ENCODE assay signal across 9 mouse cellular contexts in genomic region chr17:31074666-31075065, GRCm38 (mm10). TPM values are rescaled to one million over a fixed set of nuclear protein-coding genes. Genes with fewer than 3 reads are reported as not detected.
DNase-seq lines count a peak whose midpoint lies in the region; ATAC-seq and TF ChIP-seq lines count a peak whose summit lies in the region.
"Had no signal": no experiment of that assay in that cellular context is flagged by ENCODE, and none has a peak within 500 bp of the region (broad histone marks: within the 10 kb centered on the region; RNA-seq: fewer than 3 reads in every experiment).

No protein-coding gene starts in this region.

- no peak overlapping the region; the same call in 1 of the 2 replicates for H3K4me2 ChIP-seq in heart, embryonic 11.5 days
- H3K4me2 ChIP-seq in liver, embryonic 15.5 days: peak overlapping the region; percentile 87
- no peak overlapping the region for H3K4me2 ChIP-seq in intestine, embryonic 16.5 days (ENCODE audit: low read depth, low read length)

- H3K36me3 ChIP-seq in heart, embryonic 11.5 days (ENCODE audit: control insufficient read depth, insufficient read depth, low read length): no peaks in the 10 kb centered on the region
- H3K36me3 ChIP-seq in liver, embryonic 15.5 days (replicated peaks): no peaks in the 10 kb centered on the region
- H3K36me3 ChIP-seq in intestine, embryonic 16.5 days (ENCODE audit: control insufficient read depth, insufficient read depth, low read length): no peaks in the 10 kb centered on the region

- H3K9ac ChIP-seq in heart, embryonic 11.5 days (ENCODE audit: low read depth, low read length): no peak overlapping the region
- no peak overlapping the region for H3K9ac ChIP-seq in liver, embryonic 15.5 days
- H3K9ac ChIP-seq in intestine, embryonic 16.5 days (ENCODE audit: low read depth, low read length): no peak overlapping the region

- 53% methylated on average over 3 of the region's 3 CpGs for WGBS in heart, embryonic 11.5 days (ENCODE audit: insufficient replicate concordance)
- WGBS in liver, embryonic 15.5 days (ENCODE audit: insufficient replicate concordance): 37% methylated on average over 3 of the region's 3 CpGs
- WGBS in intestine, embryonic 16.5 days: 66% methylated on average over 3 of the region's 3 CpGs

- H3K9me3 ChIP-seq in heart, embryonic 11.5 days (replicated peaks; ENCODE audit: control insufficient read depth, low read length): no peaks in the 10 kb centered on the region
- H3K9me3 ChIP-seq in liver, embryonic 15.5 days (replicated peaks): no peaks in the 10 kb centered on the region
- H3K9me3 ChIP-seq in intestine, embryonic 16.5 days (ENCODE audit: control insufficient read depth, low read length): no peaks in the 10 kb centered on the region

- H3K27me3 ChIP-seq in heart, embryonic 11.5 days (ENCODE audit: control insufficient read depth, insufficient read depth, low read length): no peaks in the 10 kb centered on the region
- no peaks in the 10 kb centered on the region for H3K27me3 ChIP-seq in liver, embryonic 15.5 days
- H3K27me3 ChIP-seq in intestine, embryonic 16.5 days (replicated peaks; ENCODE audit: control insufficient read depth, insufficient read depth, low read length): no peaks in the 10 kb centered on the region

- H3K4me1 ChIP-seq in heart, embryonic 11.5 days (ENCODE audit: control insufficient read depth, insufficient read depth, low read length): peaks cover 60% of the 10 kb centered on the region
- H3K4me1 ChIP-seq in embryonic fibroblast, embryonic 13.5 days (ENCODE audit: control insufficient read depth, insufficient read depth, low read length): peaks cover 10% of the 10 kb centered on the region
- H3K4me1 ChIP-seq in liver, embryonic 15.5 days (replicated peaks): peaks cover 89% of the 10 kb centered on the region
- H3K4me1 ChIP-seq in intestine, embryonic 16.5 days (ENCODE audit: control insufficient read depth, insufficient read depth, low read length): peaks cover 26% of the 10 kb centered on the region

- peak; percentile 97 for DNase-seq in heart, adult 11 months
- peak; percentile 56 for DNase-seq in 3T3-L1 (ENCODE audit: low read depth, low spot score)
- DNase-seq in cerebellum, postnatal 14 days: no peak
- DNase-seq in urinary bladder, adult 18-20 months (ENCODE audit: low spot score in 2 of 2): no peak
- DNase-seq: cerebellum, adult 11 months had no signal

- H3K4me3 ChIP-seq in heart, embryonic 11.5 days (ENCODE audit: low read depth, low read length): no peak overlapping the region
- no peak overlapping the region for H3K4me3 ChIP-seq in embryonic fibroblast, embryonic 13.5 days (ENCODE audit: insufficient read depth, low read length)
- H3K4me3 ChIP-seq in liver, embryonic 15.5 days (replicated peaks): peak overlapping the region; percentile 53; the same call in 1 of the 2 replicates
- no peak overlapping the region for H3K4me3 ChIP-seq in intestine, embryonic 16.5 days (ENCODE audit: low read length)

- no peak for TF ChIP-seq CTCF in embryonic fibroblast, embryonic 13.5 days (IDR thresholded peaks at IDR 0.05; ENCODE audit: borderline replicate concordance, insufficient read depth, low read length)

- no peak for TF ChIP-seq POLR2A in embryonic fibroblast, embryonic 13.5 days (IDR thresholded peaks at IDR 0.05; ENCODE audit: low read depth, low read length)

- no peak overlapping the region for H3K27ac ChIP-seq in heart, embryonic 11.5 days (ENCODE audit: low read depth, low read length)
- peak overlapping the region; percentile 95 for H3K27ac ChIP-seq in embryonic fibroblast, embryonic 13.5 days (ENCODE audit: insufficient read depth, low read length)
- peak overlapping the region; percentile 81 for H3K27ac ChIP-seq in liver, embryonic 15.5 days (replicated peaks)
- no peak overlapping the region for H3K27ac ChIP-seq in intestine, embryonic 16.5 days (ENCODE audit: low read length)

- ATAC-seq in heart, embryonic 11.5 days (replicated peaks; ENCODE audit: insufficient number of reproducible peaks, low FRiP score, low TSS enrichment): no peak
- no peak for ATAC-seq in liver, embryonic 15.5 days (ENCODE audit: insufficient read depth)
- ATAC-seq in intestine, embryonic 16.5 days: no peak

RNA-seq across cellular contexts. Expression of gene Abcg1, which starts 17.2 kb away (rescaled TPM):
- polyA plus RNA-seq in heart, embryonic 11.5 days (2014; fragmentation: Nextera tagmentation; extraction: Ambion mirVana): 4.6 and 6.4 TPM in 2 replicates
- 0.86 and 2.4 TPM in 2 replicates for polyA plus RNA-seq in embryonic fibroblast, embryonic 13.5 days (2011; ENCODE audit: insufficient read length, low read depth, missing spikeins)
- polyA plus RNA-seq in liver, embryonic 15.5 days (2015; fragmentation: Nextera tagmentation; extraction: Ambion mirVana): 9.3 and 10.2 TPM in 2 replicates
- 5.4 and 5.6 TPM in 2 replicates for polyA plus RNA-seq in intestine, embryonic 16.5 days (2015; fragmentation: Nextera tagmentation; extraction: Ambion mirVana)

RNA-seq across cellular contexts. Expression of gene Tff3, which starts 54.8 kb away (rescaled TPM):
- polyA plus RNA-seq in heart, embryonic 11.5 days (2014; fragmentation: Nextera tagmentation; extraction: Ambion mirVana): not detected in 2 replicates
- polyA plus RNA-seq in embryonic fibroblast, embryonic 13.5 days (2011; ENCODE audit: insufficient read length, low read depth, missing spikeins): not detected in 2 replicates
- polyA plus RNA-seq in liver, embryonic 15.5 days (2015; fragmentation: Nextera tagmentation; extraction: Ambion mirVana): 74.3 and 97.3 TPM in 2 replicates
- 1,304 and 1,371 TPM in 2 replicates for polyA plus RNA-seq in intestine, embryonic 16.5 days (2015; fragmentation: Nextera tagmentation; extraction: Ambion mirVana)

Comparison
In these comparisons a context has a peak if more than half of its experiments do, and no peak if none do; other contexts are left out.
1. DNase-seq: peak in heart, adult 11 months (single experiment) and 3T3-L1 (single experiment); none in cerebellum, postnatal 14 days (0 of 2) and urinary bladder, adult 18-20 months (0 of 2).
2. H3K27ac ChIP-seq: peak in embryonic fibroblast, embryonic 13.5 days (single experiment) and liver, embryonic 15.5 days (single experiment); none in heart, embryonic 11.5 days (single experiment) and intestine, embryonic 16.5 days (single experiment).
3. RNA of gene Tff3, which starts 54.8 kb away (polyA plus RNA-seq): 1,304 to 1,371 TPM in intestine, embryonic 16.5 days and 74.3 to 97.3 TPM in liver, embryonic 15.5 days; not detected in heart, embryonic 11.5 days and not detected in embryonic fibroblast, embryonic 13.5 days; every median in the first group is over 10 times any median in the second.